Mouse (Mus musculus): Measurements from ENCODE around the gene Cux1. TPM values are rescaled to one million over a fixed set of nuclear protein-coding genes. Genes with fewer than 3 reads are reported as not detected.
"Not testable (repeated sequence)": the region's sequence is repeated elsewhere in the genome, so short reads cannot be mapped to it uniquely, and the experiment has no call there.

Cux1 gene
- polyA plus RNA-seq, 1 experiment, result 54.0 TPM

DNA sequence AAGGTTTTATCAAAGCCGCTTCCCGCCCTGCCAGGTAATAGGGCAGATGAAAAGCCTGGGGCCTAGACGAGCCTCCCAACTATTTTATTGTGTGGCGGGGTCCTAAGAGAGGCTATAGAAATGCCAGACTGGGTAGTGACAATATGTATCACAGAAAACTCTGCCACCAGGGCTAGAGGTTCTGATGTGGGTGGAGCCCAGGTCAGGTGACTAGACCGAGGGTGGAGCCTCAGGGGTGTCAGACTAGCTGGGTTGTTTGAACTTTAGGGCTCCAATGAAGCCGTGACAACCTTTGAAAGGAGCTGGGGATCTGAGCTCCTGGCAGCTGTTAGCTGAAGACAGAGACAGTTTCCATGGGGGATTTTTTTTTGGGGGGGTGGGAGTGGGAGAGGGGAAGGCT lies 318.8 kb downstream of the Cux1 start:
- no peak for DNase-seq (ENCODE audit: low read depth)

- no peak for DNase-seq (ENCODE audit: low read depth)
Measured at GRCm38 (mm10) chr5:136246452-136246838, 320.8 kb downstream of the Cux1 start, which contains the start of gene Sh2b2. Gene Sh2b2, minus strand, starts transcription at chr5:136246556.

DNA sequence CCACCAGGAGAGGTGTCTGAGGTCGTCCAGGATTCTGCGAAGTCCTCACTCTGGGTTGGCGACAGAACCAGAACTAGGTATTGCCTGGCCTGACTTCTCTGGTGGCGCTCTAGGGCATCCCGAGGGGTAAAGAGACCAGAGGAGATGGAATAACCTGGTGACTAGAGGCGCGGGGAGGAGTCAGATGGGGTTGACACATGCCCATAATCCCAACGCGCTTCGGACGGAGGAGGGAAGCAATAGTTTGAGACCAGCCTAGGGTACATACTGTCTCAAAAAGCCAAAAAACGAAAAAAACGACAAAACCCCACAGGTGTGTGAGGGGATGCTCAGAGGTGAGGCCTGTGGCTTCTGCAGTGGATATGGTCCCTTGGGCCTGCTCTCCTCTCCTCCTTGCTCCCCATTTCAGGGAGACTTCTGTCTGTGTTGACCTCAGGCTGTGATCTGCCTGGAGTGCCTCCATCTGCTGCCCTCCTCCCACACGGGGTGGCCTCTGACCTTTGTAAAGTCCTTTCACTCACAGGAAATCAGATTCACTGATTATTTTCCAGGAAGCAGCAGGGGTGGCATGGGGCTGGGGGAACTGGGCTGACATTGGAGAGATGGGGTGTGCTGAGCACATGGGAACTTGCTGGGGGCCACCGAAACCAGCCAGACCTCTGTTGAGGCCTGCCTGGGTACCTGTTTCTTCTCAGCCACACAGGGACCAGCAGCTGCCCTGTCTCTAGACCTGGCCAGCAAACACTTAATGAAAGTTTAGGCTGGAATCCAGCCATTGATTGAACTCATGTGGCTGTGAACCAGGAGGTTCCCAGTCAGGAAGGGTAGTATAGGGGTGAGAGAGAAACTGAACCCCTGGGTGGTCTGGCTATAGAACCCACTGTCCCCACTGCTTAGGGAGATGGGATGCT lies 321.5 kb downstream of the Cux1 start:
- DNase-seq (ENCODE audit: low read depth), result no peak

- no peak for DNase-seq (ENCODE audit: low read depth)
Measured at GRCm38 (mm10) chr5:136244762-136245540, 322.3 kb downstream of the Cux1 start.

- DNase-seq (ENCODE audit: low read depth), result no peak
Measured at GRCm38 (mm10) chr5:136243851-136244761, 323.2 kb downstream of the Cux1 start.

GRCm38 (mm10) chr5:136241161-136241560 lies 326.1 kb downstream of the Cux1 start:
- DNase-seq (ENCODE audit: low read depth), result no peak

GRCm38 (mm10) chr5:136240381-136240780 lies 326.9 kb downstream of the Cux1 start:
- DNase-seq (ENCODE audit: low read depth), result no peak

- DNase-seq (ENCODE audit: low read depth), result no peak
Measured at GRCm38 (mm10) chr5:136237607-136238006, 329.7 kb downstream of the Cux1 start.

DNA sequence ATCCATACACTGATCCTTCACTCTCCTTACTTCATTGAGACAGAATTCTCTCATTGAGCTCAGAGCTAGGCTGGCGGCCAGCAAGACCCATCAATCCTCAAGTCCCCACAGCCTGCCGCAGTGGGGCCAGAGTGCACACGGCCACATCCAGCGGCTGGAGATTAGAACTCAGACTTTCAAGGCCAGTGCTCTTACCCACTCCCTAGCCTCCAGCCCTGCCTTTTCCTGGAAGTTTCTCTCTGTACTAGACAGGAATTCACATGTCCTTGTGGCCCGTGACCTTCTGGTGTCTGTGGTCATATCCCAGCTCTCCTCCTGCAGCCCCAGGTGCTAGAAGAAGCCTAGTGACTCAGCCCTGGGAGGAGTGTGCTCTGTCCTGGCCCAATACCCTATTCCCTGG lies 330.7 kb downstream of the Cux1 start:
- no peak for DNase-seq (ENCODE audit: low read depth)

- no peak for DNase-seq (ENCODE audit: low read depth)
Measured at GRCm38 (mm10) chr5:136230348-136231035, 336.8 kb downstream of the Cux1 start.

GRCm38 (mm10) chr5:136226246-136226876 lies 340.9 kb downstream of the Cux1 start:
- DNase-seq (ENCODE audit: low read depth), result no peak

DNA sequence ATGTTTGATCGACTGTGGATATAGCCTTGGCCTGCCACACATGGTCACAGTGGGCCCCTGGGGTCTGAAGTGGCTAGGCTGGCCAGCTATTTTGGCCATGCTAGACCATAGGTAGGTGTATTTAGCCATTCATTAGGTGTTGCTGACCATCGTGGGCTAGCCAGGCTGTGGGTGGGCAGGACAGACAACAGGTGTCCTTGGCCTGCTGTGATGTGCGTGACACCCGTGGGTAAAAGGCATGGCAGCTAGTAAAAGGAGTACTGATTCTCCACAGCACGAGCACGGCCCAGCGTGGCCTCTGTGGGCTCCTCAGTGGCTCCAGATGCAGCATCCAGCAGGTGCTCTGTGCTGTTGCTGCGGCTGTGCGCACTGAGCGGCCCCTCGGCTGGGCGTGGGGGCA lies 348.7 kb downstream of the Cux1 start:
- DNase-seq (ENCODE audit: low read depth), result no peak

DNA sequence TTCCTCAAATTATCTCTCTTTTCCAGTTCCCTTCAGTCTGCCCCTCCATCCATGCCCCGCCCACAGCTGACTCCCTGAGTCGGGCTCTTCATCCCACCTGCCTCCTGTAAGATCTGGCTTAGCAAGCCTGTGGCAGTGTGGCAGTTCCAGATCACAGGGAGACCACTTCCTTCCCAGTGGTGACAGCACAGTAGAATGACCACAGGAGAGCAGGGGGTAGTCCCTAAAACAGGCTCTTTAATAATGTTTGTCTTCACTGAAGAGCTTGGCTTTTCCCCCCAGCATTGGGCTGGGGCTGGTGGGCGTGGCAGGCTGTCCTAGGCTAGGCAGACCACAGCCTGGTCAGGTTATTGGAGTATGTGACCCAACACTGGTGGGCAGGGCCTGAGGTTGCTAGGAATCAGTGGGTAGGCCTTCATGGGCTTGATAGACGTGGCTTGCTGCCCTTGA lies 349.3 kb downstream of the Cux1 start:
- DNase-seq (ENCODE audit: low read depth), result no peak

GRCm38 (mm10) chr5:136217004-136217665 lies 350.2 kb downstream of the Cux1 start:
- no peak for DNase-seq (ENCODE audit: low read depth)

GRCm38 (mm10) chr5:136215958-136216357 lies 351.3 kb downstream of the Cux1 start:
- no peak for DNase-seq (ENCODE audit: low read depth)

- no peak for DNase-seq (ENCODE audit: low read depth)
Measured at GRCm38 (mm10) chr5:136215211-136215610, 352.1 kb downstream of the Cux1 start.

DNA sequence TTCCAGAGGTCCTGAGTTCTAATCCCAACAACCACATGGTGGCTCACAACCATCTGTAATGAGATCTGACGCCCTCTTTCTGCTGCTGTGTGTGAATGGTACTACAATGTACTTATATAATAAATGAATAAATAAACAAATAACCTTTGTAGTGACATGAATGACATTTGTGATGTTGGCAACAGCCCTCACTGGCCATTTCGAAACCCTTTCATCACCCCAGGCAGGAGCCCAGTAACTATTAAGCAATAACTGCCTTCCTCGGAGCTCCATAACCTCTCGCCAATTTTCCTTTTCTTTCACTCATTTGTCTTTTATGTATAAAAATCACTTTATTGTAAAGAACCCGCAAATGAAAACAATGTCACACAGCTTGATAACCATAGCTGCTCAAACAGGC lies 353.6 kb downstream of the Cux1 start:
- DNase-seq (ENCODE audit: low read depth), result no peak

DNA sequence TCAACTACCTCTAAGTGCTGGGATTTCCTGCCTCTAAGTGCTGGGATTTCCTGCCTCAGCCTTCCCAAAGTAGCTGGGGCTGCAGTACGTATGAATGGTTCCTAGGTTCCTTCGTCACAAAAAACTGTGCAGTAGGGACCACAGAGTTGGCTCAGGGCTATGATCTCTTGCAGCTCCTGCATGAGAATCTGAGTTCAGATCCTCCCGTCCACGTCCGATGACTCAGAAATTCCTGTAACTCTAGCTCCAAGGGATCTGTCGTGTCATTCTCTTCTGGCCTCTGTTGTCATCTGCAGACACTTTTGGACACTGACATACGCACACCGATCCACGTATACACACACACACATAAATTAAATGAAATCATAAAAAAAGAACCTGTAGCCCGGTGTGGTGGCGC lies 354.6 kb downstream of the Cux1 start:
- no peak for DNase-seq (ENCODE audit: low read depth)

- DNase-seq (ENCODE audit: low read depth), result not testable (repeated sequence)
Measured at GRCm38 (mm10) chr5:136211341-136212102, 355.8 kb downstream of the Cux1 start.
